Mouse (Mus musculus): Measurements from ENCODE around the gene Gjb4. TPM values are rescaled to one million over a fixed set of nuclear protein-coding genes. Genes with fewer than 3 reads are reported as not detected.

Gjb4 gene
- polyA plus RNA-seq, 2 experiments, result 0.08 to 0.25 TPM

- DNase-seq (ENCODE audit: low spot score), result no peak
- Histone ChIP-seq H3K36me3 (ENCODE audit: control insufficient read depth, insufficient read depth, low read length) (no peaks in the 10 kb centered on the region), H3K4me3 (replicated peaks; ENCODE audit: low read length) (no peak overlapping the region), H3K9ac (ENCODE audit: low read depth, low read length, severe bottlenecking) (no peak overlapping the region), H3K27me3 (ENCODE audit: control insufficient read depth, insufficient read depth, low read length) (no peaks in the 10 kb centered on the region), H3K4me1 (ENCODE audit: control insufficient read depth, insufficient read depth, low read length) (no peaks in the 10 kb centered on the region), H3K27ac (replicated peaks; ENCODE audit: low read depth, low read length) (no peak overlapping the region), H3K9me3 (ENCODE audit: control insufficient read depth, low read length) (no peaks in the 10 kb centered on the region), H3K4me2 (replicated peaks; ENCODE audit: low read depth, low read length, severe bottlenecking) (no peak overlapping the region)
- TF ChIP-seq POLR2A (IDR thresholded peaks at IDR 0.05; ENCODE audit: borderline replicate concordance, extremely low read depth, insufficient read depth, insufficient read length), result no peak
- no peak for ATAC-seq (ENCODE audit: low FRiP score, low read depth)
- 61% methylated on average over 6 of the region's 6 CpGs for WGBS
These were observed 10.6 kb upstream of the Gjb4 start for GRCm38 (mm10) chr4:127364431-127364830.

GRCm38 (mm10) chr4:127363331-127363730, 9.4 kb upstream of the Gjb4 start:
- H3K9ac ChIP-seq (ENCODE audit: low read depth, low read length, severe bottlenecking), result no peak overlapping the region
- H3K9me3 ChIP-seq (ENCODE audit: control insufficient read depth, low read length), result no peaks in the 10 kb centered on the region
- H3K27me3 ChIP-seq (ENCODE audit: control insufficient read depth, insufficient read depth, low read length), result no peaks in the 10 kb centered on the region
- TF ChIP-seq POLR2A (IDR thresholded peaks at IDR 0.05; ENCODE audit: borderline replicate concordance, extremely low read depth, insufficient read depth, insufficient read length), result no peak
- H3K4me2 ChIP-seq (replicated peaks; ENCODE audit: low read depth, low read length, severe bottlenecking), result no peak overlapping the region
- H3K27ac ChIP-seq (replicated peaks; ENCODE audit: low read depth, low read length), result no peak overlapping the region
- no peak overlapping the region for H3K4me3 ChIP-seq (replicated peaks; ENCODE audit: low read length)
- H3K4me1 ChIP-seq (ENCODE audit: control insufficient read depth, insufficient read depth, low read length), result no peaks in the 10 kb centered on the region
- WGBS, result 57% methylated on average over 4 of the region's 4 CpGs
- ATAC-seq (ENCODE audit: low FRiP score, low read depth), result no peak
- DNase-seq (ENCODE audit: low spot score), result no peak
- H3K36me3 ChIP-seq (ENCODE audit: control insufficient read depth, insufficient read depth, low read length), result no peaks in the 10 kb centered on the region

GRCm38 (mm10) chr4:127362520-127362919, 8.6 kb upstream of the Gjb4 start:
- TF ChIP-seq POLR2A (IDR thresholded peaks at IDR 0.05; ENCODE audit: borderline replicate concordance, extremely low read depth, insufficient read depth, insufficient read length), result no peak
- no peak overlapping the region for H3K4me3 ChIP-seq (replicated peaks; ENCODE audit: low read length)
- H3K9ac ChIP-seq (ENCODE audit: low read depth, low read length, severe bottlenecking), result no peak overlapping the region
- DNase-seq (ENCODE audit: low spot score) (no peak), ATAC-seq (ENCODE audit: low FRiP score, low read depth) (no peak)
- no peaks in the 10 kb centered on the region for H3K36me3 ChIP-seq (ENCODE audit: control insufficient read depth, insufficient read depth, low read length)
- no peaks in the 10 kb centered on the region for H3K27me3 ChIP-seq (ENCODE audit: control insufficient read depth, insufficient read depth, low read length)
- H3K9me3 ChIP-seq (ENCODE audit: control insufficient read depth, low read length), result no peaks in the 10 kb centered on the region
- 90% methylated on average over 3 of the region's 3 CpGs for WGBS
- no peak overlapping the region for H3K27ac ChIP-seq (replicated peaks; ENCODE audit: low read depth, low read length)
- H3K4me2 ChIP-seq (replicated peaks; ENCODE audit: low read depth, low read length, severe bottlenecking), result no peak overlapping the region
- H3K4me1 ChIP-seq (ENCODE audit: control insufficient read depth, insufficient read depth, low read length), result no peaks in the 10 kb centered on the region

GRCm38 (mm10) chr4:127358018-127358417, 4.1 kb upstream of the Gjb4 start, which contains the start of gene Gjb5:
Gene Gjb5, minus strand, starts transcription at chr4:127358181.
- ATAC-seq (ENCODE audit: low FRiP score, low read depth), result no peak

GRCm38 (mm10) chr4:127354506-127355485, 915 bp upstream of the Gjb4 start:
- Histone ChIP-seq H3K27ac (replicated peaks; ENCODE audit: low read depth, low read length) (no peak overlapping the region), H3K4me1 (ENCODE audit: control insufficient read depth, insufficient read depth, low read length) (peaks cover 12% of the 10 kb centered on the region; the same call in 1 of the 2 replicates), H3K36me3 (ENCODE audit: control insufficient read depth, insufficient read depth, low read length) (no peaks in the 10 kb centered on the region), H3K9me3 (ENCODE audit: control insufficient read depth, low read length) (no peaks in the 10 kb centered on the region), H3K9ac (ENCODE audit: low read depth, low read length, severe bottlenecking) (no peak overlapping the region), H3K4me2 (replicated peaks; ENCODE audit: low read depth, low read length, severe bottlenecking) (no peak overlapping the region), H3K4me3 (replicated peaks; ENCODE audit: low read length) (no peak overlapping the region), H3K27me3 (ENCODE audit: control insufficient read depth, insufficient read depth, low read length) (no peaks in the 10 kb centered on the region)
- 50% methylated on average over 15 of the region's 15 CpGs for WGBS
- DNase-seq (ENCODE audit: low spot score), result no peak
- TF ChIP-seq POLR2A (IDR thresholded peaks at IDR 0.05; ENCODE audit: borderline replicate concordance, extremely low read depth, insufficient read depth, insufficient read length), result no peak
- ATAC-seq (ENCODE audit: low FRiP score, low read depth), result no peak

More at GRCm38 (mm10) chr4:127358018-127358417, 4.1 kb upstream of the Gjb4 start, which contains the start of gene Gjb5:
- Histone ChIP-seq H3K9me3 (ENCODE audit: control insufficient read depth, low read length) (no peaks in the 10 kb centered on the region), H3K27me3 (ENCODE audit: control insufficient read depth, insufficient read depth, low read length) (no peaks in the 10 kb centered on the region), H3K4me2 (replicated peaks; ENCODE audit: low read depth, low read length, severe bottlenecking) (no peak within 1 kb of the TSS), H3K4me1 (ENCODE audit: control insufficient read depth, insufficient read depth, low read length) (peaks cover 12% of the 10 kb centered on the region; the same call in 1 of the 2 replicates), H3K36me3 (ENCODE audit: control insufficient read depth, insufficient read depth, low read length) (no peaks in the 10 kb centered on the region), H3K9ac (ENCODE audit: low read depth, low read length, severe bottlenecking) (no peak within 1 kb of the TSS), H3K4me3 (replicated peaks; ENCODE audit: low read length) (no peak within 1 kb of the TSS), H3K27ac (replicated peaks; ENCODE audit: low read depth, low read length) (no peak within 1 kb of the TSS)
- TF ChIP-seq POLR2A (IDR thresholded peaks at IDR 0.05; ENCODE audit: borderline replicate concordance, extremely low read depth, insufficient read depth, insufficient read length), result no peak
- no peak for DNase-seq (ENCODE audit: low spot score)
- WGBS, result 26% methylated on average over 5 of the region's 5 CpGs

Measured in limb, embryonic 14.5 days (tissue).